Mouse (Mus musculus) embryonic fibroblast, embryonic 13.5 days (primary cell): ENCODE results near the gene Bpifc.

ENCODE experiments used
- CTCF ChIP-seq: IDR thresholded peaks from 2 replicates; pipeline ENCODE4 v1.5.1; 2011; ENCODE audit warnings: mild to moderate bottlenecking, control low read depth, low read length, moderate library complexity, borderline replicate concordance; ENCODE audit not compliant: insufficient read depth
- POLR2A ChIP-seq: IDR thresholded peaks from 2 replicates; pipeline ENCODE4 v1.6.1; 2011; ENCODE audit warnings: low read depth, mild to moderate bottlenecking, control low read depth, low read length, moderate library complexity

DNA sequence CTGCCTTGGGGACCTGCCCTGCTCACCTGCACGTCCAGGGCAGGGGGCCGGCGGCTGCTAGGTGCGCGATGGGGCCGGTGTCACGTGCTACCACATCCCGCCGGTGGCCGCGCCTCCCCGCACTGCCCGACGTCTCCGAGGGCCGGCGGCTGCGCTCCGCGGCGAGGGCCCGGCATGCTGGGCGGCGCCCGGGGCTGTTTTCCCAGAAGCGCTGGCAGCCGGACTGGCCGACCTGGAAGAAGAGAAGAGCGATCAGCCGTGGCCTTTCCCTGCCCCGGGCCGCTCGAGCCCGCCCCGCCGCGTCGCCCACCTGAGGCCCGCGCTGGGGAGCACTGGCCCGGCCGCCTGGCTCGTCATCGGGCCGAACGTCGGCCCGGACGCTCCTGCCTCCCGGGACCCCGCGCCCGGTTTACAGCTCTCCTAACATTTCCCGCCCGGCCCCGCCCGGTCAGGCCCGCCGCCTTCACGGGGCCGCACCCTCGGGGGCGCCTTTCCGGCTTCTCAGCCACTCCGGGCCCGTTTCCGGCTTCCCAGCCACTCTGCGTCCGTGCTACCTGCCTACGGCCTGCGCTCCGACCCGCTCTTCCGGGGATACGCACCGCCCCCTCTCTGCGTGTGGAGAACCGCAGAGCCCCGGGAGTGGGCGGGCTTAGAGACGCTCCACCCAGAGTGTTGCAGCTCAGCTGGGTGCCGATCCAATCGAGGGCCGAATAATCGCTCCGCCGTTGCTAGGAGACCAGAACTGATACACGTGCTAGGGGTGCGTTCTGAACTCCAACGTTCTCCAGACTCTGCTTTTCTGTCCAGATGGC is 95.0 kb downstream of the Bpifc start, which contains the start of gene Prdm4:
- TF ChIP-seq CTCF (no peak), POLR2A (no peak; the same call in 1 of the 2 replicates)
